Mouse (Mus musculus) thymus, postnatal 0 days (tissue): Measurements from ENCODE around the gene Rnase2b. TPM values are rescaled to one million over a fixed set of nuclear protein-coding genes. Genes with fewer than 3 reads are reported as not detected.
A peak's percentile ranks its signal among the peaks of the same experiment; 100 is the strongest.
"Not testable (repeated sequence)": the region's sequence is repeated elsewhere in the genome, so short reads cannot be mapped to it uniquely, and the experiment has no call there.

Experiments used
- DNase-seq: peaks from one replicate; pipeline ENCODE4 v3.0.0-alpha.2; 2015; ENCODE audit warnings: low spot score
- polyA plus RNA-seq: library from polyadenylated mRNA; unstranded; fragments of >200 nt; fragmentation: Nextera tagmentation; extraction: Ambion mirVana; gene quantifications from 2 replicates; pipeline ENCODE4 v1.2.1, GENCODE M21; 2015

Rnase2b gene
- polyA plus RNA-seq, 1 experiment from 2014 or later: not detected

- no peak for DNase-seq
Observed at GRCm38 (mm10) chr14:51152249-51152870, 9.7 kb upstream of the Rnase2b start.

DNA sequence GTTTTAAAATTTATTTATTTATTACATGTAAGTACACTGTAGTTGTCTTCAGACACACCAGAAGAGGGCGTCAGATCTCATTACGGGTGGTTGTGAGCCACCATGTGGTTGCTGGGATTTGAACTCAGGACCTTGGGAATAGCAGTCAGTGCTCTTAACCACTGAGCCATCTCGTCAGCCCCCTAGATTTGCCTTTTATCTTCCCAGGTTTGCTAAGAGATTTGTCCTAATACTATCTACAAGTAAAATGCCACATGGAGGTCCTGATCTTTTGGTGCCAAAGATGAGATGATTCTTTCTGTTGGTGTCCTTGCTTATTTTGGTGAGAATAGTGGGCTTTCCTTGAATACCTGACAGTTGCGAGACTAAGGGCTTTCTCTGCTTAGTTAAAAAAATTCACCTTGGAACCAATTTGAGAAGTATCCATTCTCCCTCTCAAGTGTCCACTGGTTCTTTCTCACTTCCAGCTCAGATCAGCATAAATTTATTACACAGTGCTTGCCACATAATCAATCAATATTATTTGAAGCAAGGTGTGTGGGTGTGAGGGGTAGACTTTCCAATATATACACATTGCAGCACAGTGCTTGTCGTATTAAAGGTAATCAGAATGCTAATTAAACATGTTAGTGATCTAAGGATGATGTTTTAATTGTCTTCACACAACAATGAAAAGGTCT, 5.9 kb upstream of the Rnase2b start:
- no peak for DNase-seq

- no peak for DNase-seq
Observed at GRCm38 (mm10) chr14:51156736-51157068, 5.4 kb upstream of the Rnase2b start.

- no peak for DNase-seq
Observed at GRCm38 (mm10) chr14:51157072-51157471, 5.0 kb upstream of the Rnase2b start.

DNA sequence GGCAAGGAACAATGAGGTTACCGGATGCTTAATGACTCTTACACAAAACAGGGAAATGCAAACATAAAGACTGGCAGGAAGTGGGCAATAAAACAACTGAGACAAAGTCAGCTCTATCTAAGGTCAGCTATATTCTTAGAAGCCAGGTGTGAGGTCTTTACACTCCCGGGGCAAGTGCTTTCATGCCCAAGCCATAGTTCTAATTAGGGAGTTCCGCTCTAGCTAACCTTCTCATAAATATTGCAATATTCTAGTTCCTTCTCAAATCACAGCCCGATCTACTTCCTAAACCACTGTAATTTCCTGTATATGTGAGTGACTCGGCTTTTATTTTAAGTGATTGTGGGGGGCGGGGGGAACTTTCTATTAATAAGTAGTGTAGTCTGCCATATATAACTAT, 1.3 kb downstream of the Rnase2b start:
- DNase-seq: not testable (repeated sequence)

- no peak for DNase-seq
Observed at GRCm38 (mm10) chr14:51165435-51165834, 3.4 kb downstream of the Rnase2b start.

- DNase-seq: no peak
Observed at GRCm38 (mm10) chr14:51166068-51166467, 4.0 kb downstream of the Rnase2b start.

DNA sequence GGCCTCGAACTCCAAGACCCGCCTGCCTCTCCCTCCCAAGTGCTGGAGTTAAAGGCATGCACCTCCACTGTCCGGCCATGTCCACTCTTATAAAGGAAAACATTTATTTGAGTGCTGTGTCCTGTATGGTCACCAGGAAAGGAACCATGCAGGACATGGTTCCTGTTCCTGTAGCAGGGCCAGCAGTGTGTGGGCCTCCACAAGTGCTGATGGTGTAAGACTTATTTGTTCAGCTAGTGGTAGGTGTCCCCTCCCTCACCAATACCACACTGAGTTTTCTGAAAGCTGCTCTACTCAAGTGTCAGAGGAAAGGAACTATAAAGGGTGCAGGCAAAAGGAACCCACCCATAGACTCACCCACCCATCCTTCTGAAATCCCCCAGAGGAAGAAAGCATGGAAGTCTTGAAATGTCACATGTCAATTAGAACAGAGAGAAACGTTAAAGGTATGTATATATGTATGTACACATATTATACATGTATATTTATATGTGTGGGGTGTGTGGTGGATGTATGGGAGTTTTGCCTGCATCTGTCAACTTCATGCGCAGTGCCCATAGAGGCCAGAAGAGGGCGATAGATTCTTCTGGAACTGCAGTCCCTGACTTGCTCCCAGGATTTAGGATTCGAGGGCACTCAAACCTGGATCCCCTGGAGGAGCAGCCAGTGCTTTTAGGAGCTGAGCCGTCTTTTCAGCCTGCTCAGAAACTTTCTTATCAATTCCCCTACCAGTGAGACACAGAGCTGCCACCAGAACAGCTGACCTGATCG, 10.2 kb downstream of the Rnase2b start:
- DNase-seq: peak; percentile 5

- DNase-seq: not testable (repeated sequence)
Observed at GRCm38 (mm10) chr14:51172947-51173346, 10.9 kb downstream of the Rnase2b start.

DNA sequence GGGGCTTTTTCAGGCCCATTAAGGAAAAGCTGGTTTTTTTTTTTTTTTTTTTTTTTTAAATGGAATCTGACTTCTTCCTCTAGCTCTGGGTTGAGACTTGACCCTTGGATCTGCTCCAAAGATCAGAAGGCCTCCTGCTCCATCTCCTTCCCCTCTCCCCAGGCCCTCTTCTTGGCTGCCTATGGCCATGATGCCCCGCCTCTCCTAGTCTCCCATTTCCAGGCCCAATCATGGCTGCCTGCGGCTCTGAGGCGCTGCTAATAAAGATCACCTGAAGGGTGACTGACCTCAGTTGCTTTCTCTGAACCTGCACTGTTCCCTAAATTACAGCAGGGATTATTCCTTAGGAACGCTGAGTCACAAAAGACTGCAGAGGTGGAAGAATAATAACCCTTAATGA, 11.8 kb downstream of the Rnase2b start:
- no peak for DNase-seq

GRCm38 (mm10) chr14:51181051-51181450, 19.0 kb downstream of the Rnase2b start:
- DNase-seq: not testable (repeated sequence)

DNA sequence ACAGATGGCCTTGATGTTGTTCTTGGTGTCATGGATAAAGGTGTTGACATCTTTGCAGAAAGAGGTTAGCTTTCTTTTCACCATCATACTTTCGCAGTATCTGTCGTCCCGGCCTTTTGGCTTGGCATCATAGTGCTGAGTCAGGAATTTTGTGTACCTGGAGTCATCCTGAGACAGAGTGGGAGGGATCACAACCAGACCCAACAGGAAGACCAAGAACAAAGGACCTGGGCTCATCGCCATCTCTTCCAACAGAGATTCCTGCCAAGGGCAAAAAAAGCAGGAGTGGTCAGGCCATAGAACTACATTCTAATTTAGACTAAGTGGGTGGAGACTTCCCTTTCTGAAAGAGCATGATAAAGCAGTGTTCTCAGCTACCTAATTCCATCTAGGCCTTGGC, 33.6 kb downstream of the Rnase2b start:
- DNase-seq: no peak

DNA sequence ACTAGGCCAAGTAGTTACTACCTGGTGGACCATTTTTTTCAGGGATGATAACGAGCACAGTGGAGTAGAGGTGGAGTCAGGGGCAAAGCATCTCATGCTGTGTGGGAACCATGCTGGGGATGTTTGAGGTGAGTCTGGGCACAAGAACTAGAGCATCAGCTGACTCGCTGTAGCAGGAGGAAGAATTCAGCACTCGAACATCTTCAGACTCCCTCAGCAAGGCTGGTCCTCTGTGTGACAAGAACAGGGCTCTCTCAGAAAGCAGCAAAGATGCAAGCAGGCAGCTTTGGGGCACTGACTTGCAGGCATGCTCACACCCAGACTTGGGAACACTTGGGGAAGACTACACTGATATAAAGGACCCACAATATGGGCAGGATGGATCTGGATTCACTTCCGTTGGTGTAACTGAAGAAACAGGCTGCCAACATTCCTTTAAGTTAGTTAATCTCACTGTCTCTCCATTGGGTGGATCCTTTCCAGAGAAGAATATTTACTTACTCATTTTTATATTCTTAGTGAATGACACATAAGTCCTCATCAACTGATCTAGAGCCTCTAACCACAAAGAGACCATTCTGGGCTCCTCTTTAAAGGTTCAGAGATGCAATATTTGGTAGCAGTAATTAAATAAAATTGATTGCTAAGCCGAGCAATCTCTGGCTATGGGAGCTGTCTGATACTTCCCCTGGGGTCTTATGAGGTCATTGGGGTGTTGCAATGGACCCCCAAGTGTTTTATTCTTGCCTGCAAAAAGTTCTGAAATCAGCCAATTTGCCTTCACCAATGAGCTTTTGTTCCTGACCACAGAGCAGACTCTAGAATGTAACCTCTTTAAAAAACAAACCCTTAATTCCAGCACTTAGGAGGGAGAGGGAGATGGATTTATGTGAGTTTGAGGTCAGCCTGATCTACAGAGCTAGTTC, 37.3 kb downstream of the Rnase2b start, which contains the start of gene Ang2:
Ang2 (minus strand) TSS at position 51 of the 926 bp plus-strand sequence.
- no peak for DNase-seq

DNA sequence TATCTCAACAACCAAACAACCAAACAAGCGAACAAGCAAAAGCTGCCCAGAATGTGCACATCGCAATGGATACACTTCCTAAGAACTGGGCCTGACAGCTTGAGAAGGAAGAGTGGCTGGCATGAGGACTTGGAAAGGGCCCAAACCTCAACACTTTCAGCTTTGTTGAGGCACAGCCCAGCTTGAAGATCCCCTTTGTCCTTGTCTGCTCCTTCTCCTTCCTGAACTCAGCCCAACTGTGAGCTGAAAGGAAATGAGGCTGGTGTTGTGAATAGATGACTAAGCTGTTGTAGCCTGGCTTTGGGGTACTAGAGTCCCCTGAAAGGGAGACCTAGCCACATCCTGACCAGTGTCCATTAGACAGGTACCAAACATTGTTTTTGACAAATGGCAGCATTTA, 38.0 kb downstream of the Rnase2b start:
- no peak for DNase-seq

DNA sequence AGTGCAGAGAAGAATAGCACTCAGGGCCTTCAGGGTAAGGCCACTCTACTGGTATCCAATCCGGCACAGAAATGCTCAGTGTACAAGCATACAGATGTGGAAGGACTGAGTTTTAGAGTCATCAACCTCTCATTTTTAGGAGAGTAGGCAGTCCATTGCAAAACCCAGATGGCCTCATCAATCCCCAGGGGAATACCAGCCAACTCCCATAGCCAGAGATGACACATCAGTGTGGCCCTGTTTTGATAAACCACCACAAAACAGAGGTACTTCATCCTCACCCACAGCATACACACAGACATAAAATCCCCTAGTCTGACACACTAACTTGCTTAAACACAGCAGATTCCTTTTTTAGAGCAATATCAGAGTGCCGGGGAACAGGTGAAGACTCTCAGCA, 38.4 kb downstream of the Rnase2b start:
- DNase-seq: no peak

DNA sequence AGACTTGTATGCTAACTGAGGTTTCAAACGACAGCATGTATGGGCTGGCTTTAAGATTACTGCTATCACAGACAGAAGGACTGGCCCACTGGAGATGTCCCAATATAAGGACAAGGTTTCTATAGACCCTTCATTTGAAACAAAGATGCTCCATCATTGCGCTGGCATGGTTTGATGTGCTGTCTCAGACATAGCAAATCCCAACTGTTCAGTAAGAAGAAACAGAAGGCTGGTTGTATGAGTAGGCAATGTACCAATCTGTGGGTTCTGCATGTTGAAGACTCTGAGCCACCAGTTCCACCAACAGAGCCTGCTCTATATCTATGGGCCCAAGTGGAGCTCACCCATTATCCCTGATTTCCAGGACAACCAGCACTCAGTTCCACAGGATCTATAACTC, 41.1 kb downstream of the Rnase2b start, which contains the start of gene Ear14:
Ear14 (plus strand) TSS at position 277 of the 400 bp plus-strand sequence.
- no peak for DNase-seq

Other genes starting within 250 kb of the Rnase2b start
- gene Osgep, start 237.4 kb upstream of the Rnase2b start, polyA plus RNA-seq: 111 and 123 TPM in 2 replicates
- 165 and 184 TPM in 2 replicates for gene Apex1, start 237.3 kb upstream of the Rnase2b start, polyA plus RNA-seq
- 42.3 and 45.5 TPM in 2 replicates for gene Pip4p1, start 231.4 kb upstream of the Rnase2b start, polyA plus RNA-seq
- gene Pnp, start 231.2 kb upstream of the Rnase2b start, polyA plus RNA-seq: 54.2 and 60.6 TPM in 2 replicates
- gene Gm49342, start 217.7 kb upstream of the Rnase2b start, polyA plus RNA-seq: not detected in 2 replicates
- gene Pnp2, start 206.3 kb upstream of the Rnase2b start, polyA plus RNA-seq: 0.69 and 1.1 TPM in 2 replicates
- 0.22 TPM in 1 of 2 replicates, not detected in the other for gene Rnase10, start 154.5 kb upstream of the Rnase2b start, polyA plus RNA-seq
- not detected in 2 replicates for gene Rnase9, start 120.4 kb upstream of the Rnase2b start, polyA plus RNA-seq
- gene Rnase11, start 112.1 kb upstream of the Rnase2b start, polyA plus RNA-seq: not detected in 2 replicates
- 0.33 and 0.36 TPM in 2 replicates for gene Rnase12, start 104.6 kb upstream of the Rnase2b start, polyA plus RNA-seq
- not detected in 2 replicates for gene Olfr750, start 87.8 kb upstream of the Rnase2b start, polyA plus RNA-seq
- gene Rnase4, start 71.2 kb upstream of the Rnase2b start, polyA plus RNA-seq: 29.9 and 32.1 TPM in 2 replicates
- 5.0 and 6.0 TPM in 2 replicates for gene Ang, start 71.1 kb upstream of the Rnase2b start, polyA plus RNA-seq
- gene Eddm3b, start 47.8 kb upstream of the Rnase2b start, polyA plus RNA-seq: not detected in 2 replicates
- gene Rnase6, start 38.4 kb upstream of the Rnase2b start, polyA plus RNA-seq: 3.1 and 4.6 TPM in 2 replicates
- 1.2 and 1.4 TPM in 2 replicates for gene Rnase1, start 15.5 kb upstream of the Rnase2b start, polyA plus RNA-seq
- 0.55 TPM in 1 of 2 replicates, not detected in the other for gene Ang2, start 36.9 kb downstream of the Rnase2b start, polyA plus RNA-seq
- gene Ear14, start 41.1 kb downstream of the Rnase2b start, polyA plus RNA-seq: not detected in 2 replicates
- not detected in 2 replicates for gene Rnase2a, start 93.9 kb downstream of the Rnase2b start, polyA plus RNA-seq
- not detected in 2 replicates for gene Gm7247, start 199.5 kb downstream of the Rnase2b start, polyA plus RNA-seq
- not detected in 2 replicates for gene Vmn2r88, start 248.6 kb downstream of the Rnase2b start, polyA plus RNA-seq